In genomic region chr8:10230746-10231369, GRCm38 (mm10) we compare ENCODE assay signal across 8 mouse cellular contexts.
DNase-seq lines count a peak whose midpoint lies in the region.

No protein-coding gene starts in this region.

- DNase-seq in cerebellum, adult 11 months, result peak; percentile 10
- no peak for DNase-seq in cerebellum, adult 11-12 months
- peak; percentile 8 to 26 for DNase-seq in B cell, adult 2 months
- DNase-seq in c-Kit-positive CD71-negative TER-119-negative erythroid progenitor cells, embryonic 14.5 days (ENCODE audit: low read depth), result peak; percentile 31
- DNase-seq in frontal cortex, adult 2 months (ENCODE audit: extremely low spot score in 1 of 2, low spot score in 1 of 2), result peak; percentile 50 to 84
- DNase-seq in layer of hippocampus, postnatal 14 days (ENCODE audit: low spot score in 2 of 2), result peak; percentile 31 to 71
- peak; percentile 78 for DNase-seq in mesoderm, embryonic 11.5 days (ENCODE audit: low read depth, low spot score)
- DNase-seq in yolk sac, embryonic 10.5 days (ENCODE audit: low spot score), result peak; percentile 21
